ENCODE assay signal across 9 mouse cellular contexts in the genomic region with DNA sequence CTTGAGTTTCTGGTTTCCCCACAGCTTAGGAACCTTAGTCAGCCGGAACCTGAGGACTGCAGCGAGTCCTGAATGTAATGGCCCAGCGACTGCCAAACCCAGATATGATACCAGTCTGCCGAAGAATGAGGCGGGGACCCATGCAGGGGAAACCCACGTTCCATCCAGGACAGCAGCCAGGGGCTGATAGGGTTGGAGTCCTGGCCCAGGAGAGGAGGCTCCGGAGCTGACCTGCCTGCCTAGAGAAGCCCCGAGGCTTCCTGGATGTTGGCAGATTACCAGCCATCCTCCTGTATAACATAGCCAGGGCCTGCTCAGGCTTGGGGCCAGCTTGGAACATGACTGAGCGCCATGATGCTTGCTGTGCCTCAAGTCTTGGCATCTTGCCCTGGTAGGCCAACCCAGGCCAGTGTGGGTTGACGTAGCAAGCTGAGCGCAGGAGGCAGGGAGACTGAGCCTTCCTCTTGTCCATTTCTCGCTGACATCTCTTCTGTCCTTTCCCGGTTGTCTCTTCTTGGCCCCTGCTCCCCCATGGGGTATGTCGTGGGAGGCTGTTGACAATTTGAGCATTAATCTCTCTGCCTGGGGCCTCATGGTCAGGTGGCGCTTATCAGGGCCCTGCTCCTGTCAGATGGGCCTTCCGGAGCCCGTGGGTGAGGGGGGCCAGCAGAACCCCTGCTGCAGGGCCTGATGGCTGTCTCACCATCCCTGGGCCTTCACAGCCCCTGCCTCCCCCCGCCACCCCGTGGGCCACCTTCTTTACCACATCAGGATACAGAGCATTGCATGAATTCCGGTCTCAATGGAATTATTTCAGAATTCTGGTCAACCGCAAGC. TPM values are rescaled to one million over a fixed set of nuclear protein-coding genes. Genes with fewer than 3 reads are reported as not detected.
DNase-seq lines count a peak whose midpoint lies in the region; ATAC-seq and TF ChIP-seq lines count a peak whose summit lies in the region.
"Had no signal": no experiment of that assay in that cellular context is flagged by ENCODE, and none has a peak within 500 bp of the region (broad histone marks: within the 10 kb centered on the region; RNA-seq: fewer than 3 reads in every experiment).

No protein-coding gene starts in this region.

- no peaks in the 10 kb centered on the region for H3K27me3 ChIP-seq in intestine, embryonic 15.5 days (replicated peaks)
- H3K27me3 ChIP-seq in intestine, postnatal 0 days (replicated peaks; ENCODE audit: control insufficient read depth, insufficient read depth, low read length) = no peaks in the 10 kb centered on the region
- no peaks in the 10 kb centered on the region for H3K27me3 ChIP-seq in erythroblast, embryonic 14.5 days (ENCODE audit: control insufficient read depth)
- H3K27me3 ChIP-seq: limb, embryonic 12.5 days had no signal

- H3K4me2 ChIP-seq in intestine, embryonic 15.5 days (replicated peaks) = no peak overlapping the region
- H3K4me2 ChIP-seq in intestine, postnatal 0 days (replicated peaks; ENCODE audit: low read depth) = no peak overlapping the region
- H3K4me2 ChIP-seq: limb, embryonic 12.5 days had no signal

- DNase-seq in brain, adult 2 months (ENCODE audit: low read depth, low spot score) = peak; percentile 90
- DNase-seq in kidney, postnatal 4 days = peak; percentile 45 to 68
- no peak for DNase-seq in thymus, postnatal 4 days
- DNase-seq in frontal cortex, adult 2 months (ENCODE audit: extremely low spot score in 1 of 2, low spot score in 1 of 2) = no peak

- H3K4me1 ChIP-seq in intestine, embryonic 15.5 days (replicated peaks) = no peaks in the 10 kb centered on the region
- H3K4me1 ChIP-seq in intestine, postnatal 0 days (replicated peaks; ENCODE audit: control insufficient read depth, insufficient read depth, low read length) = no peaks in the 10 kb centered on the region
- peaks cover 63% of the 10 kb centered on the region for H3K4me1 ChIP-seq in erythroblast, embryonic 14.5 days (ENCODE audit: control insufficient read depth)

- no peak for TF ChIP-seq CTCF in intestine, postnatal 0 days (IDR thresholded peaks at IDR 0.05; ENCODE audit: low read depth)

- H3K4me3 ChIP-seq in intestine, embryonic 15.5 days (replicated peaks) = no peak overlapping the region
- H3K4me3 ChIP-seq in intestine, postnatal 0 days (ENCODE audit: low read depth, low read length) = no peak overlapping the region
- H3K4me3 ChIP-seq in erythroblast, embryonic 14.5 days (replicated peaks) = peak overlapping the region; percentile 23
- H3K4me3 ChIP-seq: limb, embryonic 12.5 days had no signal

- 71% methylated on average over 21 of the region's 21 CpGs for WGBS in intestine, embryonic 15.5 days
- WGBS in intestine, postnatal 0 days = 76% methylated on average over 21 of the region's 21 CpGs

- H3K9me3 ChIP-seq in intestine, embryonic 15.5 days = no peaks in the 10 kb centered on the region
- H3K9me3 ChIP-seq in intestine, postnatal 0 days (ENCODE audit: control insufficient read depth) = no peaks in the 10 kb centered on the region
- peaks cover 2% of the 10 kb centered on the region; the same call in 1 of the 2 replicates for H3K9me3 ChIP-seq in erythroblast, embryonic 14.5 days (ENCODE audit: control insufficient read depth, low read length)
- H3K9me3 ChIP-seq: limb, embryonic 12.5 days had no signal

- H3K9ac ChIP-seq in intestine, embryonic 15.5 days = no peak overlapping the region
- no peak overlapping the region for H3K9ac ChIP-seq in intestine, postnatal 0 days (ENCODE audit: low read depth, low read length)
- H3K9ac ChIP-seq: limb, embryonic 12.5 days had no signal

- no peaks in the 10 kb centered on the region for H3K36me3 ChIP-seq in intestine, embryonic 15.5 days
- H3K36me3 ChIP-seq in intestine, postnatal 0 days (ENCODE audit: control insufficient read depth, insufficient read depth) = no peaks in the 10 kb centered on the region
- H3K36me3 ChIP-seq in erythroblast, embryonic 14.5 days (ENCODE audit: control insufficient read depth) = no peaks in the 10 kb centered on the region; the same call in 1 of the 2 replicates
- H3K36me3 ChIP-seq: limb, embryonic 12.5 days had no signal

- H3K27ac ChIP-seq in intestine, embryonic 15.5 days = no peak overlapping the region
- H3K27ac ChIP-seq in intestine, postnatal 0 days (ENCODE audit: low read depth, low read length) = no peak overlapping the region
- H3K27ac ChIP-seq: limb, embryonic 12.5 days had no signal

- peak; percentile 42; the same call in 1 of the 2 replicates for ATAC-seq in intestine, embryonic 15.5 days
- ATAC-seq in intestine, postnatal 0 days = no peak
- no peak for ATAC-seq in activated CD4-positive, CD25-positive, alpha-beta regulatory T cell, adult 4 months

RNA-seq across cellular contexts. Expression of a gene that starts 32.3 kb away (rescaled TPM):
- 423 and 425 TPM in 2 replicates for polyA plus RNA-seq in intestine, embryonic 15.5 days (2015; fragmentation: Nextera tagmentation; extraction: Ambion mirVana)
- 164 and 184 TPM in 2 replicates for polyA plus RNA-seq in intestine, postnatal 0 days (2015; fragmentation: Nextera tagmentation; extraction: Ambion mirVana)
- 1.2 and 1.4 TPM in 2 replicates for polyA plus RNA-seq in erythroblast, embryonic 14.5 days (2012)
- polyA plus RNA-seq in activated CD4-positive, CD25-positive, alpha-beta regulatory T cell, adult 4 months (2017; shearing (Covaris generic)) = 100 to 1,000 TPM; 100 to 113 TPM
- 125 and 138 TPM in 2 replicates for polyA plus RNA-seq in frontal cortex, adult 2 months (2012; rRNA removed)

Comparison
In these comparisons a context has a peak if more than half of its experiments do, and no peak if none do; other contexts are left out.
1. DNase-seq: peak in brain, adult 2 months (single experiment) and kidney, postnatal 4 days (2 of 2); none in thymus, postnatal 4 days (single experiment) and frontal cortex, adult 2 months (0 of 2).
2. RNA of a gene that starts 32.3 kb away (polyA plus RNA-seq): 423 to 425 TPM in intestine, embryonic 15.5 days, 164 to 184 TPM in intestine, postnatal 0 days, 125 to 138 TPM in frontal cortex, adult 2 months and 100 to 113 TPM in activated CD4-positive, CD25-positive, alpha-beta regulatory T cell, adult 4 months; 1.2 to 1.4 TPM in erythroblast, embryonic 14.5 days; every median in the first group is over 10 times any median in the second.